Mouse (Mus musculus): ENCODE measurements around the gene Hs3st1. TPM values are rescaled to one million over a fixed set of nuclear protein-coding genes. Genes with fewer than 3 reads are reported as not detected.

Gene Hs3st1
- polyA plus RNA-seq, 1 experiment from 2014 or later, result 8.8 TPM

- Histone ChIP-seq H3K9ac (ENCODE audit: low read length) (no peak overlapping the region), H3K27ac (replicated peaks) (no peak overlapping the region), H3K4me2 (replicated peaks; ENCODE audit: low read depth) (no peak overlapping the region), H3K36me3 (ENCODE audit: control insufficient read depth, insufficient read depth, low read length) (no peaks in the 10 kb centered on the region), H3K4me1 (replicated peaks; ENCODE audit: control insufficient read depth, insufficient read depth) (peaks cover 2% of the 10 kb centered on the region; the same call in 1 of the 2 replicates), H3K4me3 (ENCODE audit: low read depth, low read length) (no peak overlapping the region), H3K9me3 (ENCODE audit: control insufficient read depth, low read length) (no peaks in the 10 kb centered on the region), H3K27me3 (ENCODE audit: control insufficient read depth, insufficient read depth, low read length) (no peaks in the 10 kb centered on the region)
- DNase-seq (ENCODE audit: low spot score) (no peak), ATAC-seq (ENCODE audit: low FRiP score, low TSS enrichment) (no peak)
- 49% methylated on average over 8 of the region's 8 CpGs for WGBS
- TF ChIP-seq EP300 (optimal IDR thresholded peaks at IDR 0.05), result no peak
- no peak for TF ChIP-seq CTCF (IDR thresholded peaks at IDR 0.05; ENCODE audit: low read depth)
Observed at GRCm38 (mm10) chr5:39625037-39625473, 130.2 kb downstream of the Hs3st1 start.

GRCm38 (mm10) chr5:39624218-39624590, 131.1 kb downstream of the Hs3st1 start:
- no peaks in the 10 kb centered on the region for H3K27me3 ChIP-seq (ENCODE audit: control insufficient read depth, insufficient read depth, low read length)
- no peak for TF ChIP-seq CTCF (IDR thresholded peaks at IDR 0.05; ENCODE audit: low read depth)
- TF ChIP-seq EP300 (optimal IDR thresholded peaks at IDR 0.05), result no peak
- ATAC-seq (ENCODE audit: low FRiP score, low TSS enrichment) (no peak), DNase-seq (ENCODE audit: low spot score) (no peak)
- no peak overlapping the region for H3K4me2 ChIP-seq (replicated peaks; ENCODE audit: low read depth)
- no peak overlapping the region for H3K27ac ChIP-seq (replicated peaks)
- peaks cover 2% of the 10 kb centered on the region; the same call in 1 of the 2 replicates for H3K4me1 ChIP-seq (replicated peaks; ENCODE audit: control insufficient read depth, insufficient read depth)
- H3K9ac ChIP-seq (ENCODE audit: low read length), result no peak overlapping the region
- 63% methylated on average over 4 of the region's 4 CpGs for WGBS
- H3K9me3 ChIP-seq (ENCODE audit: control insufficient read depth, low read length), result no peaks in the 10 kb centered on the region
- H3K4me3 ChIP-seq (ENCODE audit: low read depth, low read length), result no peak overlapping the region
- H3K36me3 ChIP-seq (ENCODE audit: control insufficient read depth, insufficient read depth, low read length), result no peaks in the 10 kb centered on the region

- 71% methylated on average over 13 of the region's 13 CpGs for whole genome bisulfite sequencing
- Histone ChIP-seq H3K4me1 (replicated peaks; ENCODE audit: control insufficient read depth, insufficient read depth) (peaks cover 2% of the 10 kb centered on the region; the same call in 1 of the 2 replicates), H3K4me3 (ENCODE audit: low read depth, low read length) (no peak overlapping the region), H3K27ac (replicated peaks) (no peak overlapping the region), H3K27me3 (ENCODE audit: control insufficient read depth, insufficient read depth, low read length) (no peaks in the 10 kb centered on the region), H3K9ac (ENCODE audit: low read length) (no peak overlapping the region), H3K9me3 (ENCODE audit: control insufficient read depth, low read length) (no peaks in the 10 kb centered on the region), H3K4me2 (replicated peaks; ENCODE audit: low read depth) (no peak overlapping the region), H3K36me3 (ENCODE audit: control insufficient read depth, insufficient read depth, low read length) (no peaks in the 10 kb centered on the region)
- TF ChIP-seq EP300 (optimal IDR thresholded peaks at IDR 0.05) (no peak), CTCF (IDR thresholded peaks at IDR 0.05; ENCODE audit: low read depth) (no peak)
- DNase-seq (ENCODE audit: low spot score), result no peak
- ATAC-seq (ENCODE audit: low FRiP score, low TSS enrichment), result no peak
Observed at GRCm38 (mm10) chr5:39623304-39624217, 131.7 kb downstream of the Hs3st1 start.

GRCm38 (mm10) chr5:39620206-39620866, 134.9 kb downstream of the Hs3st1 start:
- DNase-seq (ENCODE audit: low spot score) (peak; percentile 44), ATAC-seq (ENCODE audit: low FRiP score, low TSS enrichment) (peak; percentile 58)
- 46% methylated on average over 3 of the region's 3 CpGs for WGBS
- H3K36me3 ChIP-seq (ENCODE audit: control insufficient read depth, insufficient read depth, low read length), result no peaks in the 10 kb centered on the region
- no peak overlapping the region for H3K9ac ChIP-seq (ENCODE audit: low read length)
- peaks cover 2% of the 10 kb centered on the region; the same call in 1 of the 2 replicates for H3K4me1 ChIP-seq (replicated peaks; ENCODE audit: control insufficient read depth, insufficient read depth)
- TF ChIP-seq EP300 (optimal IDR thresholded peaks at IDR 0.05), result no peak
- TF ChIP-seq CTCF (IDR thresholded peaks at IDR 0.05; ENCODE audit: low read depth), result no peak
- H3K4me3 ChIP-seq (ENCODE audit: low read depth, low read length), result no peak overlapping the region
- H3K27me3 ChIP-seq (ENCODE audit: control insufficient read depth, insufficient read depth, low read length), result no peaks in the 10 kb centered on the region
- no peaks in the 10 kb centered on the region for H3K9me3 ChIP-seq (ENCODE audit: control insufficient read depth, low read length)
- peak overlapping the region; percentile 82 for H3K27ac ChIP-seq (replicated peaks)
- no peak overlapping the region for H3K4me2 ChIP-seq (replicated peaks; ENCODE audit: low read depth)

GRCm38 (mm10) chr5:39617354-39617977, 137.8 kb downstream of the Hs3st1 start:
- Histone ChIP-seq H3K4me3 (ENCODE audit: low read depth, low read length) (no peak overlapping the region), H3K27ac (replicated peaks) (peak overlapping the region; percentile 72), H3K36me3 (ENCODE audit: control insufficient read depth, insufficient read depth, low read length) (no peaks in the 10 kb centered on the region), H3K27me3 (ENCODE audit: control insufficient read depth, insufficient read depth, low read length) (no peaks in the 10 kb centered on the region), H3K4me2 (replicated peaks; ENCODE audit: low read depth) (no peak overlapping the region), H3K9me3 (ENCODE audit: control insufficient read depth, low read length) (no peaks in the 10 kb centered on the region), H3K9ac (ENCODE audit: low read length) (no peak overlapping the region), H3K4me1 (replicated peaks; ENCODE audit: control insufficient read depth, insufficient read depth) (no peaks in the 10 kb centered on the region; the same call in 1 of the 2 replicates)
- peak; percentile 61 for DNase-seq (ENCODE audit: low spot score)
- TF ChIP-seq CTCF (IDR thresholded peaks at IDR 0.05; ENCODE audit: low read depth) (no peak), EP300 (optimal IDR thresholded peaks at IDR 0.05) (no peak)
- peak; percentile 95 for ATAC-seq (ENCODE audit: low FRiP score, low TSS enrichment)
- 56% methylated on average over 2 of the region's 2 CpGs for WGBS

All from stomach, postnatal 0 days (tissue).